Mouse (Mus musculus) left cerebral cortex, postnatal 10 days (tissue): ENCODE measurements around the gene Cep95. TPM values are rescaled to one million over a fixed set of nuclear protein-coding genes. Genes with fewer than 3 reads are reported as not detected.
"Not testable (repeated sequence)": the region's sequence is repeated elsewhere in the genome, so short reads cannot be mapped to it uniquely, and the experiment has no call there.

Experiments used
- DNase-seq, 2 experiments: peaks; one replicate each; pipeline ENCODE4 v3.0.0; 2021 to 2022; ENCODE audit warnings: low spot score in 2 of 2, mixed read lengths in 1 of 2; ENCODE audit errors: extremely low spot score in 1 of 2
- intact Hi-C: fragments of 180-260 bp; cut with DNase I; formaldehyde crosslinking; loops from one replicate; pipeline ENCODE4 v1.15.1; 2025
- total RNA-seq, 2 experiments: library from RNA; stranded (reverse); gene quantifications; 2 replicates each; pipeline ENCODE4 v1.2.3; 2021

Cep95 gene
- total RNA-seq, 2 experiments from 2014 or later, result 8.7 to 10.3 TPM

- DNase-seq, result no peak
- intact Hi-C loops, result no loop called here
Observed at GRCm38 (mm10) chr11:106767516-106767915, 21.5 kb upstream of the Cep95 start.

GRCm38 (mm10) chr11:106770195-106770974, 18.7 kb upstream of the Cep95 start:
- intact Hi-C loops, result no loop called here
- no peak for DNase-seq

- DNase-seq, result no peak
- intact Hi-C loops, result no loop called here
Observed at GRCm38 (mm10) chr11:106773061-106773460, 16.0 kb upstream of the Cep95 start.

- DNase-seq, result no peak
- intact Hi-C loops, result no loop called here
Observed at GRCm38 (mm10) chr11:106776960-106777359, 12.1 kb upstream of the Cep95 start.

GRCm38 (mm10) chr11:106777395-106777794, 11.7 kb upstream of the Cep95 start:
- no peak for DNase-seq
- intact Hi-C loops, result no loop called here

- intact Hi-C loops, result no loop called here
- no peak for DNase-seq
Observed at GRCm38 (mm10) chr11:106778132-106778531, 10.9 kb upstream of the Cep95 start.

- intact Hi-C loops, result no loop called here
- no peak for DNase-seq
Observed at GRCm38 (mm10) chr11:106778589-106779387, 10.3 kb upstream of the Cep95 start.

- intact Hi-C loops, result no loop called here
- peak; percentile 83 to 93 for DNase-seq
Observed at GRCm38 (mm10) chr11:106779388-106780088, 9.5 kb upstream of the Cep95 start, which contains the start of gene Polg2. Polg2 (minus strand) TSS chr11:106779537.

GRCm38 (mm10) chr11:106780089-106780425, 9.0 kb upstream of the Cep95 start:
- intact Hi-C loops, result no loop called here

GRCm38 (mm10) chr11:106780590-106781220, 8.3 kb upstream of the Cep95 start:
- intact Hi-C loops, result no loop called here
- DNase-seq, result no peak

More at GRCm38 (mm10) chr11:106780089-106780425, 9.0 kb upstream of the Cep95 start:
- no peak for DNase-seq

- intact Hi-C loops, DNase-seq: not testable (repeated sequence)
Observed at GRCm38 (mm10) chr11:106782271-106782670, 6.8 kb upstream of the Cep95 start.

GRCm38 (mm10) chr11:106782841-106783764, 5.9 kb upstream of the Cep95 start:
- no peak for DNase-seq
- intact Hi-C loops, result no loop called here

GRCm38 (mm10) chr11:106784476-106784875, 4.6 kb upstream of the Cep95 start:
- intact Hi-C loops, result no loop called here

GRCm38 (mm10) chr11:106785043-106785442, 4.0 kb upstream of the Cep95 start:
- DNase-seq, result no peak
- intact Hi-C loops, result no loop called here

More at GRCm38 (mm10) chr11:106784476-106784875, 4.6 kb upstream of the Cep95 start:
- no peak for DNase-seq

GRCm38 (mm10) chr11:106787131-106788025, 1.7 kb upstream of the Cep95 start:
- intact Hi-C loops, result no loop called here
- DNase-seq, result peak; percentile 84 to 94

GRCm38 (mm10) chr11:106788026-106788774, 852 bp upstream of the Cep95 start:
- intact Hi-C loops, result no loop called here

More at GRCm38 (mm10) chr11:106788026-106788774, 852 bp upstream of the Cep95 start:
- DNase-seq, result peak; percentile 97 to 99
